Mouse (Mus musculus) ES-Bruce4 (cell line): ENCODE results near the gene Bag5.

Experiments used
- CTCF ChIP-seq: IDR thresholded peaks from one replicate; pipeline ENCODE4 v1.8.1; 2011; ENCODE audit warnings: low read depth, low read length
- EP300 ChIP-seq: IDR thresholded peaks from 2 replicates; pipeline ENCODE4 v1.6.1; 2011; ENCODE audit warnings: low read depth, low read length; ENCODE audit not compliant: insufficient read depth

DNA sequence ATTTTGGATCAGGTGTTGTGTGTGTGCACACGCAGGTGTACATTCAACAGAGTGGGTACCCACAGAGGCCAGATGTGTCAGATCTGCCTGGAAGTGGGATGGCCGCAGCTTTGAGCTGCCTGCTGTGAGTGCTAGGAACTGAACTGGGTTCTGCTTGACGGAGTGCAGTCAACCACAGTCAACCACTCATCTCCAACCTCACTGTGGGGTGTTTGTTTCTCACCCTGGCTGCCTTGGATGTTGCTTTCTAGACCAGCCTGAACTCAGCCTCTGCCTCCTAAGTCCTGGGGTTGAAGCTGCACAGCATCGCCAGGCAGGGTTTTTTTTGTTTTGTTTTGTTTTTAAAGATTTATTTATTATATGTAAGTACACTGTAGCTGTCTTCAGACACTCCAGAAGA is 7.2 kb upstream of the Bag5 start:
- TF ChIP-seq EP300 (no peak), CTCF (no peak)
